ENCODE assay signal across 8 mouse cellular contexts in the genomic region with DNA sequence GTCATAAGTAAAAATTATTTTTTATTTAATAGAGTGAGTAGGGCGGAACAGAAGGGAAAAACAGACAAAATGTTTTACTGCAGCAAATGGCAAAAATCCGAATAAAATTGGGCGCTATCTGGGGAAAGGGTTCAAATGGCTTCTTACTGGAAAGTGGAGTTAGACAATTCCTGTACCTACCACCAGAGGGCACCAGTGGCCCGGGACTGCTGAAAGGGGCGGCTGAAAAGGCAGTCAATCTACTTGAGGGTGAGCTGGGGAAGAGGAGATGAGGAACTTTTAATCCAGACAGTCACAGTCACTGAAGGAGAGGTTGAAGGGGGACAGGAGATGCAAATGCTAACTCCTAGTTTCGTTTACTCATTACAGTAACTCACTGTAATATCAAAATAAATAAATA. TPM values are rescaled to one million over a fixed set of nuclear protein-coding genes. Genes with fewer than 3 reads are reported as not detected.
DNase-seq lines count a peak whose midpoint lies in the region; ATAC-seq and TF ChIP-seq lines count a peak whose summit lies in the region.

No protein-coding gene starts in this region.

- H3K4me3 ChIP-seq in kidney, adult 2 months (ENCODE audit: insufficient read depth, low read depth, low read length) = no peak overlapping the region
- no peak overlapping the region for H3K4me3 ChIP-seq in kidney, embryonic 15.5 days (replicated peaks)
- H3K4me3 ChIP-seq in liver, embryonic 11.5 days (ENCODE audit: low read depth, low read length) = no peak overlapping the region

- DNase-seq in kidney, adult 2 months = peak; percentile 75
- peak; percentile 83 for DNase-seq in adipocyte (ENCODE audit: low spot score)
- DNase-seq in embryo, embryonic 10 days (ENCODE audit: low spot score) = peak; percentile 72
- DNase-seq in heart, postnatal 4 days = peak; percentile 86
- DNase-seq in liver, embryonic 11.5 days (ENCODE audit: low spot score) = peak; percentile 59
- DNase-seq in retina, postnatal 1 day = peak; percentile 82
- DNase-seq in thymus, postnatal 4 days = peak; percentile 87

- H3K36me3 ChIP-seq in kidney, adult 2 months (ENCODE audit: control insufficient read depth, insufficient read depth, low read length) = no peaks in the 10 kb centered on the region
- H3K36me3 ChIP-seq in kidney, embryonic 15.5 days = no peaks in the 10 kb centered on the region
- no peaks in the 10 kb centered on the region for H3K36me3 ChIP-seq in liver, embryonic 11.5 days (ENCODE audit: control insufficient read depth, insufficient read depth, low read length)

- no peaks in the 10 kb centered on the region for H3K27me3 ChIP-seq in kidney, adult 2 months (replicated peaks; ENCODE audit: control insufficient read depth, insufficient read depth, low read length)
- H3K27me3 ChIP-seq in kidney, embryonic 15.5 days = no peaks in the 10 kb centered on the region
- H3K27me3 ChIP-seq in liver, embryonic 11.5 days (replicated peaks; ENCODE audit: control insufficient read depth, insufficient read depth, low read length) = no peaks in the 10 kb centered on the region

- TF ChIP-seq CTCF in kidney, adult 2 months (conservative IDR thresholded peaks at IDR 0.05; ENCODE audit: insufficient read depth, insufficient read length, low read depth, low read length) = peak; percentile 87

- no peak overlapping the region for H3K9ac ChIP-seq in kidney, embryonic 15.5 days
- no peak overlapping the region for H3K9ac ChIP-seq in liver, embryonic 11.5 days (ENCODE audit: low read depth, low read length)

- H3K4me2 ChIP-seq in kidney, embryonic 15.5 days = no peak overlapping the region
- H3K4me2 ChIP-seq in liver, embryonic 11.5 days = no peak overlapping the region

- WGBS in kidney, adult 2 months = 33% methylated on average over 6 of the region's 6 CpGs
- WGBS in kidney, embryonic 15.5 days = 41% methylated on average over 6 of the region's 6 CpGs
- WGBS in liver, embryonic 11.5 days = 34% methylated on average over 6 of the region's 6 CpGs

- H3K4me1 ChIP-seq in kidney, adult 2 months (ENCODE audit: control insufficient read depth, insufficient read depth, low read length) = peaks cover 10% of the 10 kb centered on the region; the same call in 1 of the 2 replicates
- peaks cover 12% of the 10 kb centered on the region; the same call in 1 of the 2 replicates for H3K4me1 ChIP-seq in kidney, embryonic 15.5 days
- peaks cover 3% of the 10 kb centered on the region; the same call in 1 of the 2 replicates for H3K4me1 ChIP-seq in liver, embryonic 11.5 days (replicated peaks; ENCODE audit: control insufficient read depth, insufficient read depth, low read length)

- no peak overlapping the region for H3K27ac ChIP-seq in kidney, adult 2 months (ENCODE audit: insufficient read depth, low read depth, low read length)
- no peak overlapping the region for H3K27ac ChIP-seq in kidney, embryonic 15.5 days
- no peak overlapping the region for H3K27ac ChIP-seq in liver, embryonic 11.5 days (ENCODE audit: low read depth, low read length)

- ATAC-seq in kidney, embryonic 15.5 days (replicated peaks; ENCODE audit: low FRiP score) = no peak
- ATAC-seq in liver, embryonic 11.5 days (replicated peaks; ENCODE audit: low FRiP score) = no peak

- TF ChIP-seq POLR2A in kidney, adult 2 months (IDR thresholded peaks at IDR 0.05; ENCODE audit: low read depth, low read length) = no peak

- no peaks in the 10 kb centered on the region for H3K9me3 ChIP-seq in kidney, embryonic 15.5 days (replicated peaks)
- no peaks in the 10 kb centered on the region for H3K9me3 ChIP-seq in liver, embryonic 11.5 days (ENCODE audit: control insufficient read depth, low read length)

RNA-seq across cellular contexts. Expression of a gene that starts 4.6 kb away (rescaled TPM):
- polyA plus RNA-seq in kidney, adult 2 months (2012; rRNA removed) = 200 and 241 TPM in 2 replicates
- polyA plus RNA-seq in kidney, embryonic 15.5 days (2015; fragmentation: Nextera tagmentation; extraction: Ambion mirVana) = 99.8 and 106 TPM in 2 replicates
- total RNA-seq in heart, postnatal 4 days (2021) = 10 to 100 TPM; 83.7 to 92.5 TPM
- polyA plus RNA-seq in liver, embryonic 11.5 days (2014; fragmentation: Nextera tagmentation; extraction: Ambion mirVana) = 102 and 107 TPM in 2 replicates
